Mouse (Mus musculus): ENCODE results near the gene Il12rb1.

The Il12rb1 gene

DNA sequence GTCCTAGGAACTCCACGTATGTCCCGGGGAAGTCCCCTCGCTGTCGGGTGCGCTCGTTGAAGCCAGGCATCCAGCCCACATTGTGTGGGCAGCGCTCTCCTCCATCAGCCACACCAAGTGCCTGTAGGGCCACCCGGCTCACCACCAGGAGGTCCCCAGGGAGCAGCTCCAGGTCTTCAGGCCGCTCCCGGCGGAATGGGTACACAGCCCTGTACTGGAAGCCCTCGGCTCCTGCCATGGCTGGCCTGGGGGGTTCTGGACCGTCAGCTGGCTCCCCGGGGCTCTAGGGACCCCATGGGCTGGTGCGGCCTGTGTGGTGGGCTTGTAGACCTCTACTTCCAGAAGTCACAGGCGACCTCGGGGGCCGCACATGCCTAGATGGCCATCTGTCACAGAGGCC lies 33.5 kb upstream of the Il12rb1 start:
- DNase-seq, result no peak

DNA sequence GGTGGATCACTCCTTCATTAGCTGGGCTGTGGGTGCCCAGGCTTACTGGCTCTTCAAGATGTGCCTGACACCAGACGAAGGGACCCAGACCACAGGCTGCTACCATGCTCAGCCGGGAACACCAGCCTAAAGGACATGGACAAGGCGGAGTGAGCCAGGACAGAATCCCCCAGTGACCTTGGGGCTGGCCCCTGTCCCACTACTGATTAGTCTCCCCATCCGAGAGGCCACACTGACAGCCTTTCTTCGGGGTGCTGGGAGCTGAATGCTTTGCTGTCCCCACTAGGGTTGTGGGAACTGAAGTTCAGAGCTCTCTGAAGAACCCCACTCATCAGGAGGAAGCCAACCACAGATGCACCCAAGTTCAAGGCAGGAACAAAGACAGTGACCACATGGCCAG lies 33.0 kb upstream of the Il12rb1 start:
- DNase-seq, result no peak

DNA sequence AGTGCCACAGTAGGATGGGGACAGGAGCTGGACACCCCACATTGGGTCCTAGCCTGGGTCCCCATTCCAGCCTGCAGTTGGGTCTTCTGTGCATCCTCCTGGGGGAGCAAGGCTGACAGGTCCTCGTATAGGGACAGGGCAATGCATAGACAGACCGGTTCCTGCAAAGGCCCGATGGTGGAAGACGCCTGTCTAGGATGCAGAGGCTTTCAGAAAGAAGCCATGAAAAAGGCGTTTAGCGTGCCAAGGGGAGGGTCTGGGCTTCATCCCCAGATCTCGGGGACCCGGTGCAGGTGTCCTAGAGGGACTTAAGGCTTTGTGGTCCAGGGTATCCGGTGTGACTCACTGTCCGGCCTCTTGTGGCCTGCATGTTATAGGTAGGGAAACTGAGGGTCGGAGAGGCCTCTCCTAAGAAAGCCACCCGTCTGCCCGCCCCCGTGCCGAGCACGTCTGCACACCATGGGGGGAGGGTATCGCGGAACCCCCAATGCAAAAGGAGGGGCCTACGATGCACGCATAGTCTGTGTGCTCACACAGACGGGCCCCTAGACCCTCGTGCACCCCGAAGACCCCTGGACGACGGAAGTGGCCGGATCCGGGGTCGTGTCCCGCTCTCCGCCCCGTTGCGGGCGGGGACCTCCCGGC lies 32.3 kb upstream of the Il12rb1 start:
- DNase-seq, result no peak

DNA sequence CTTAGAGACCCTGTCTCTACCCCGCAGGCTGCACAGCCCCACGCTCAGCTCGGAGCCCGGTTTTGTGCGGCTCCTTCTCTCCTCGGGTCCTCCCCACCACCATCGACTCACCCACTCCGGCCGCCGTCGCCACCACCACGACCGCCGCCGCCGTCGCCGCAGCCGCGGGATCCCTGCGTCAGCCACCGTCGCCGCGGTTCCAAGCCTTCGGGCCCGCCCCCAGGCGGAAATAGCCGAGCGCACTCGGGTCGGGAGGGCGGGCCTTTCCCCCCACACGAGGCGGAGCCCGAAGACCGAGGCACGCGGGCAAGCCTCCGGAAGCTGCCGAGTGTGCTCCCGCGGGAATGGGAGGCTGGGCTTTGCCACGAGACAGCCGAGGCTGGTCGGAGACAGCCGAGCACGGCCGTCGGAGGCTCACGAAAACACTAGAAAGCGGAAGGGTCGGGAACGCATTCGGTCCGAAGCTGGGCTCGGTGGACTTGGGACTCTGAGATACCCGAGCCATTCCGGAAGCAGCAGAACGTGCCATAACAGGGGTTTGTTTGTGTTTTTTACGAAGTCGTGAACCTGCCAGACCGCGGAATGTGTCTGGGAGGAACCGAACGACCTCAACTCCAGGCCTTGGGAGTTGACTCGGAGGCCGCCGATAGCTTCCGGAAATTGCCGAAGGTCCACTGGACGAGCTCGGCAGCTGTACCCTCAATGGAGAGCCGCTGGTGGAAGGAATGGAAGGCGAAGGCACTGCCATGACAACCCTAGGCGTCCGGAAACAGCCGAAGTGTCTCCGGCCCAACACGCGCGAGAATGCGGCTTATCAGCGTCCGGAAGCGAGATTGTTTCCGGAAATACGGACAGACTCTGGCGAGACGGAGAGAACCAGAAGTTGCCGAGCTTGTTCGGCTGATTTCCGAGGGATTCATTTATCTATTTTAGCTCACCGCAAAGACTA lies 31.5 kb upstream of the Il12rb1 start, which contains the start of gene Pik3r2:
Gene Pik3r2, minus strand, starts transcription at position 218 of the 949 bp plus-strand sequence.
- DNase-seq, result peak; percentile 98

DNA sequence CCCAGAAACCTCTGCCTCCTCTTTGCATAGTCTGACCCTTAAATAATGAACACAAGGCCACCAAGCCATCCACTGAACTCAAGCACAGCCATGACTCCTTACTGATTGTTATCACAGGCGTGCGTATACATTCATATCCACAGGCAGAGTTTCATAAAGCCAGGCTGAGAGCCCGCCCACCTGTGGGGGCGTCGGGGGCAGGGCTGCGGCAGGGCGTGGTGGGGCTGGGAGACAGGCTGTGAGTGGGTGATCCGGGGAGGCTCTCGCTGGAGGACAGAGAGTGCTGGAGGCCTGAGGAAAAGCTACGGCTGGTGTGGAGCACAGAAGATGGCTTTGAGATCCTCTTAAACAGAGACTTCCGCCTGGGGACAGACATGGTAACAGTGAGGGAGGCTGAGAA lies 28.2 kb upstream of the Il12rb1 start:
- DNase-seq, result no peak

DNA sequence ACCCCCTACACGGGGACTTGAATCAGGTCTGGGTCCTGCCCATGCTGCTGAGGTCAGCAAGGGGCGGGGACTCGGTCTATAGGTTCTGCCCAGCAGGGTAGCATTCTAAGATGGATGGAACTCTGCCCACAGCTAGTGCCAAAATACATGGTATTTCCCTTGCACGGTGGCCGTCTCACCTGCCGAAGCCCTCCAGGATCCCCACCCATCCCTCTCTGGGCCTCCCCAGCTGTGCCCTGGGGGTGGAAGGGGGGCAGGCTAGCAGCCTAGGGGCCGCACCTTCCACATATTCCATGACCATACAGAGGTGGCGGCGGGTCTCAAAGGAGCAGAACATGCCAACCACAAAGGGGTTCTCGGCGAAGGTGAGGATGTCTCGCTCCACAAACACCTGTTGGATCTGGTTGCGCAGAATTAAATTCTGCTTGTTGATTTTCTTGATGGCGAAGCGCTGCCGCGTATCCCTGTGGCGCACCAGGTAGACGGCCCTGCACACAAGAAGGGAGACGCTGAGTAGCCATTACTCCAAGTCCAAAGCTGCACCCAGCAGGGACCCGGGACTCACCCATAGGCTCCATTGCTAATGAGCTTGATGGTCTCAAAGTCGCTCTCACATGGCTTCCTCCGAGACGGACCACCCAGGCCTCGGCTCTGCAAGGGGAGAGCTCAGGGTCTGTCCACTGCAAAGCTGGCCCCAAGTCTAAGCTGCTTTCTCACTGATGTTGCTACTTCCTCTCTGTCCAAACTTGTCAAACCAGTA lies 21.8 kb upstream of the Il12rb1 start:
- DNase-seq, result no peak

DNA sequence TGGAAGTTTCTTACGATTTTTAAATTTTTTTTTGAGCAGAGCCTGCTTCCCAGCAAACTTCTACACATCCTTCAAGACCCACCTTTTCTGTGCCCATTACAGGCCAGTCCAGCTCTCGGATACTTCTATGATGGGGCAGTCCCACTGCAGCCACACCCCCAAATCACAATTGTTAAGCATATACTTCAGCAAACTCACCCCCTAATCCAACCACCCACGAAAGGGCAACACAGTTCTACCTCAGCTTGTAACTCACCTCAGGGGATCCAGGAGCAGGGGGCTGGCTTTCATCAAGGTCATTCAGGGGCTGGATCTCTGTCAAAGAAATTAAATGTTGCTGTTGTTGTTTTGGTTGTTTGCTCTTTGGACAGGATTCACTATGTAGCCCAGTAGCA lies 21.2 kb upstream of the Il12rb1 start:
- DNase-seq, result no peak

DNA sequence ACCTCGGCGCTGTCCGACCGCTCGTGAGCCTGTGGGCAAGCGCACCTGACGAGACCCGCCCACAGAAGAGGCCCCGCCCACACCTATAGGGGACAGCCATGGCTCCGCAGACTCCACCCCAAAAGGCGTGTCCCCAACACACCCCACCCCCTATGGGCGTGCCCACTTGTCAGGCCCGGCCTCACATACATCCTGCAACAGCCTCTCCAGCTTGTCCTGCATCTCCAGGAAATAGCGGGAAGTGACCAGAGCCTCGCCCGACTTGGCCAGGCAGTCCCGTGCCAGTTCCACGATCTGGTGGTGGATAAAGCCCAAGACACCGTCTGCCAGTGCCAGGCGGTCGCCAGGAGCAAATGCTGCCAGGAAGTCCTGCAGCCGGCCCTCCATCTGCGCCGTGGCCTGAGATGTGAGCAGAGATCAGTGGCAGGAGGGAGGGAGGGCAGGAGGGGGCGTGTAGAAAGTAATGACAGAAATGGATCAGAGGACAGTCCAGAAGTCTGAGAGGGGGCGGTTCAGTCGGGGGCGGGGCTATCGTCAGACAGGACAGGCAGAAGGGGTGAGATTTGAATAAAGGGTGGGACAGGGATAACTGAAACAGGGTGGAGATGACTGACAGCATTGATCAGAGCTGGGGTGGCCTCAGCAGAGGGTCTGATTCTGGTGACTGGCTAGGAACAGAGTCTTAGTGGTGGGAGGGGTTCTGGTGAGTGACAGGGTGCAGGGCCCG lies 20.1 kb upstream of the Il12rb1 start:
- DNase-seq, result no peak

DNA sequence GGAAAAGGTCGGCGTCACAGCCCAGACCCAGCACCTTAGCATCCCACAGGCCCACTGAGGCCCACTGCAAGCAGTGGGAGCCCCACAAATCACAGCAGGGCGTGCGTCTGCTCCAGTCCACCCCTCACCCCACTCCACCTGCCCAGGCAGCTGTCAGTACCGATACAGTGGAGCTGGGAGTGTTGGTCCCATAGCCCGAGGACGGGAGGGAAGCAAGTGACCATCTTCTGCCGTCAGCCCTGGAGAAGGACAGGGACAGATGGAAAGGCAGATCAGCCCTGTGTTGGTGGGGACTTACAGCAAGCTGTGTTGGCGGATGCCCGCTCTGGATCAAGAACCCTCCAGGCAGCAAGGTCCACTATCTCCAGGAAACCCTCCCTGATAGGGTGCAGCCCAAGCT lies 19.2 kb upstream of the Il12rb1 start:
- DNase-seq, result no peak

DNA sequence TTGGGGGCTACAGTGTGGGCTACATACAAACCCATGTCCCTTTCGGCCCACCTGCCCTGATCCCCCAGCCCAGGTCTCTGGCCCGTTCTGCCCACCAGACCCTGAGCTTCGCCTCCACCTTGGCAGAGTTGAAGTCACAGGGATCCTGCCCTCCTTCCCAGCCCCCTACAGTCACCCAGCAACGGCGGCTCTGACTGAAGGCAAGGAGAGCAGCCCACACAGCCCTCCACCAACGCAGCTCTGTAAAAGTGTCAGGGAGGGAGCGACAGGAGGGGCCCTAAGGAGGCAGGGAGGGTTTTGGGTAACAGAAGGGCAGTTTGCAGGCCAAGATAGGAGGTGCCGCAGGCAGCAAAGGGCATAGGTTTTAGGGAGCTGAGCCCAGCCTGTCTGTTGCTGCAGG lies 17.4 kb upstream of the Il12rb1 start:
- DNase-seq, result no peak

DNA sequence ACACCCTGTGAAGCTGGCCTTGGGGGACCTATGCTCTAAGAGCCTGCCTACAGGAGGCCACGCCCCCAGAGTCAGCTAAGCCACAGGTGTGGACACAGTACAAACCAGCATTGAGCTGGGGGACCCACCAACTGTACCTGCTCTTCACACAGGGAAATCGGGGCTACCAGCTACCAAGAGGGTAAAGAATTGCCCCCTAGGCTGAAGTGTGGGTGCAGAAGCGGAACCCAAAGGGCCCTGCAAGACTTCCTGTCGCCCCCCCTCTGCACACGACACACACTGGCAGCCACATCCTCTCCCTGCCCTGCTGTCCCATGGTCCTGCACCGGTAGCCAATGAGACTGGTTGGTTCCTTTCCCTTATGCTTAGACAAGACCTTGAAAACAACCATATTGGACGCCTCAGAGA lies 17.0 kb upstream of the Il12rb1 start:
- peak; percentile 50 for DNase-seq

DNA sequence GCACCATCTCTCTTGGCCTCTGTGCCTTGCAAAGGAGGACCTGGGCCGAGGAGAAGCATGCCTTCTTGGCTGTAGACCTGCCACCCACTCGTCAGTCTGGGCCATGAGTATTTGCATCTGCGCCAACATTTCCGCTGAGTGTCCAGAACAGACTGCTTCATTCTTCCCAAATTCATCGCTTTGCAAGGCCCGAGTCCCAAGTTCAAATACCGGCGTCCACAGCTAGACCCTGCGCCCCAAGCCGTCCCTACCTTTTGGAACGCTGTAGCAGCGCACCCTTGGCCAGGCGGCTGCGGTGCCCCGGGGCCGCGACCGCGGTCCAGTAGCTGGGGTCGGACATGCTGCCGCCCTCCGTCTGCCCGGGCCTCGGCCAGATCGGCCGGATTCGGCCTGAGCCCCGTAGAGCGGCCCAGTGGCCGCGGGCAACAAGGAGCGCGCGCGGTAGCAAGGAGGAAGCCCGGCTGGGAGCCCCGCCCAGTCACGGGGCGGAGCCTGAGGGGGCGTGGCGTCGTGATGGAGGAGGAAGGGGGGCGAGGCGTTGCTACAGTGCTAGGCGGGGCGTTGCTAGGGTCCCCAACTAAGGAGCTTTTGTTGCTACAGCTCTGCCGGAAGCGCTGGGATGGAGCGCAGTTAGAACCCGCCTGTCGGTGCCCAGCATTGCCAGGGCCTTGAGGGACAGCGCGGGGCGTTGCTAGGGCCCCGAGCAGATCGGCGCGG lies 16.1 kb upstream of the Il12rb1 start:
- DNase-seq, result peak; percentile 98

DNA sequence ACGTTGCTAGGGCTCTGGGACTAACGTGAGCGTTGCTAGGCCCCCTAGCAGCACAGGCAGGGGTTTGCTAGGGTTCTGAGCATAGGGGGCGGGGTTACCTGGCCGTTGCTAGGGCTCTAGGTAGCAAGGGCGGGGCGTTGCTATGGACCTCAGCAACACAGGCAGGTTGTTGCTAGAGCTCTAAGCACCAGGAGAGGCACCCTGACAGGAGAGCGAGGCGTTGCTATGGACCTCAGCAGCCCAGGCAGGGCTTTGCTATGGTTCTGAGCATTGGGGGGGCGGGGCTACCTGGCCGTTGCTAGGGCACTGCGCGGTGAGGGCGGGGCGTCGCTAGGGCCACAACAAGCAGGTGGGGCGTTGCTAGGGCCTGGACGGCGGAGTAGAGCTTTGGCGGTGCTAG lies 15.5 kb upstream of the Il12rb1 start:
- DNase-seq, result peak; percentile 94

DNA sequence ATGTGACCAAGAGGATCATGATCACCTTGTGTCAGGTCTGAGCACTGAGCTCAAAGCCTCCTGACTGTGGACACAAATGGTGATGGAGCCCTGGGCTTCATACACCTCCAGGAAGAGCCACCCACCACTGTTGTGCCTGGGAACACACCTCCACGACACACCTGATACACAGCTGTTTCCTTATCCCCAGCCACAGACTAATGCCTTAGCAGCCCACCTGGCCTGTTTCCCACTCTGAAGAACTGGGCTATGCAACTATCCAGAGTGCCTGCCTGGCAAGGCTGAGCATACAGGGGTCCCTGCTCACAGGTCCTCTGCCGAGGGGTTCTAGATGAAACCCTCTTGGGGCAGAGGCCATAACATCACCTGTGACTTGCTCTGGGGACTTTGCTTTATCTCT lies 14.0 kb upstream of the Il12rb1 start:
- DNase-seq, result no peak

DNA sequence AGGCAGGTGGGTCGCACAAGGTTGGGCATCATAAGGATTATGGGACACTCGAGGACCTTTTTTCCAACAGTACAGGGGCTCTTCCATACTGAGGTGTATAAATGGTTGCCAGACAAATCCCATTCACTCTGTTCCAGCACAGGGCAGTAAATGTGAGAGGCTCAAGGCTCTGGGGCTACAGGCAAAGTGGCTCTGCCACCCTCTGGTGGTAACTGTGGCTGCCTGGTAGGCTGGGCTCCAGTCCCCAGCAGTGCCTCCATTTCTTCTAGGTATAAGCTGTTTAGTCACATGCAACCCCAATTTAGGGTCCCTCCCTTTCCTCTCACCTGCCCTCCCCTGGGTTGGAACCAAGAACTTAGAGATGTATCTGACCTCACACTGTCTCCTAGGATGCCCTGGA lies 12.9 kb upstream of the Il12rb1 start:
- no peak for DNase-seq

DNA sequence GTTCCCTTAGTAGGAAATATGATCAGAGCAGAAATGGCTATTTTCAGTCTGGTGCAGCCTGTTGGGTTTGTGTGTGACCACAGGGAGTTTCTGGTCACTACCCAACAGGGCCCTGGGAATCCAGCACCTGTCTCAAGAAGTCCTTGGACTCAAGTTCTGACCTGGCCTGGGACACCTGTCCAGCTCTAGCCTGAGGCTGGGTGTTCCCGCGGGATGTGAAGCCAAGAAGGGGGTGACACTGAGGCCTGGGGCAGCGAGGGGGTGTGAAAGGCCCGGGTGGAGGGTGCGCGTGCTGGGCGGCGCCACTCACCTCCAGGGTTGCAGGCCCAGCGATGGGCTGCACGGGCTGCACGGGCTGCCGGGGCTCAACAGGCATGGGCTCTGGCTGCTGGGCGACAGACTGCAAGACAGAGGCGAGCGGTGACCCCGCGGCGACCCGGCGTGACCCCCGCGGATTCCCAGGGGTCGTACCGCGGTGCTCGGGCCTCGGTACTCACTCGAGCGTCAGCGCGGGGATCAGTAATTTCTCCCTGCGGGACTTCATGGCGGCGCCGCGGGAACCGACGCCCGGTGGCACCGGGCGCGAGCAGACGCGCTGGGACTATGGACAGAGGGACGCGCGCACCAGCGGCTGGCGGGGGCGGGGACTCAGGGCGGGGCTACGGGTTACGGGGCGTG lies 11.7 kb upstream of the Il12rb1 start:
- no peak for DNase-seq

DNA sequence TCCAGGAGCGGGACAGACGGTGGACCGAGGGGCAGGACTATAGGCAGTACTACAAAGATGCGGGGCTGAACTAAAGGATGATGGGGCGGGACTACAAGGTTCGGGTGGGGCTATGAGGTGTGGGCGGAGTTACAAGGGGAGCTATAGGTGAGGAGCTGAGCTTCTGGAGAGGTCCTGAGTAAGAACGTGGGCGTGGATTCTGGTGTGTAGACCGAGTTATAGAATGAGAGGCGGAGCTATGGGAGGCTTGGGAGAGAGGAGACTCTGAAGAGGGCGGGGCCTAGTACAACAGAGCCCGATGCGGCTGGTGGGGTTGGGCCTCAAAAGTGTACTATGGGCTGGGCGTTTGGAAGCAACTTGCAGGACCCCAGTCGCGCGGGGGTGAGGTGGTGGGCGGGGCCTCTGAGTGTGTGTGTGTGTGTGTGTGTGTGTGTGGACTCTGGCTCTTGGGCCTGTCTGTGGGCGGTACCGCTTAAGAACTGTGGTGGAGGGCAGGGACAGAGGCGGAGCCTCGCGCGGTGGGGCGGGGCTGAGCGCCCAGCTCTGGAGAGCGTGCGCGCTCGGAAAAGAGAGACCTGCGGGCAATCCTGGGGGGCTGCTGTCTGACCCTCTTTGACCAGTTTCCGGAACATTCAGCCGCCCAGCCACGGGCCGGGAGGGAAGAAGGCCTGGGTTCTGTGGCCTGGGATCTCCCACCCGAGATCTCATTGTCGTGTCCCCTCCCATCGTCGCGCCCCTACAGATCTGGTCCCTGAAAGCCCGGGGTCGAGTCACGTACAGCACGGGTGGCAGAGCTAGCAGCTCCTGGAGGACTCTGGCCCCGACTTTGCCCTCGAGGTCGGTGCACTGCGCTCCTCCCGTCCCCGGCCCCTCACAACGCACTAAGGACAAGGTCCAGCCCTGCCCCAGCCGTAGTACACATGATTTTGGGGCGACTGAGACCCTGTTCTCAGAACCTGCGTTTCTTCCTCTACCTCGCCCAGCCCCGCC lies 10.9 kb upstream of the Il12rb1 start:
- DNase-seq, result peak; percentile 96

DNA sequence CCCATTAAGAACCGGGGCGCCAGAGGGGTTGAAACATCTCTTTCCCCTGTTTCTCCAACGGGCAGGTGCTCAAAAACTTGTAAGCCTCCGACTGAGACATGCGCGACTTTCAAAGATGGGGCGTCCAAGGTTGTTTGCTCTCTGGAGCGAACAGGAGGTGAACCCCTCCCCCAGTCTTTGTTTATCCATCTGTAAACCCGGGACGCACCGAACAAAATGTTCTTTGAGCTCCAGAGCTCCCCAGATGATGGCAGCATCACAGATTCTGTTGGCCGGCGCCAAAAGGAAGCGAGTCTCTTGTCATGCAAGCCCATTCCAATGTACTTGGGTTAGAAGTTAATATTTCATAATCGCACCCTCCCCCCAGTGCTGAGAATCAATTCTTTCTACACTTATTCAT lies 10.0 kb upstream of the Il12rb1 start:
- DNase-seq, result peak; percentile 92

DNA sequence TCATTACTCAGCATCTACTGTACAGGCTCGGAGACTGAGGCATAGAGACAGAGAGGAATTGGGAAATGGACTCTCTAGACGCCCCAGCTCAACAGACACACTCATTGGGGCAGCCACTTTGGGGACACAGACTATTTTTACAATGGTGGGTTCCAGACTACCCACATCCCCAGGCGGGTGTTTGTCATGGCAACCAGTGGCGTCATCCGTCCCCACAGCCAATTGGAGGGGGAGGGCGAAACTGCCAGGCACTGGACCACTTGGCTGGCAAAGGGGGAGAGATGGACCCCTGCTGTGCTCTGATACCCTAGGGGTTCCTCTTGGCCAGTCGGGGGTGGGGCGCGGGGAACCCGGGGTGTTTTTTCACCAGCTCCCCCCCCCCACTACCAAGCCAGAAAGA lies 7.6 kb upstream of the Il12rb1 start:
- DNase-seq, result no peak

DNA sequence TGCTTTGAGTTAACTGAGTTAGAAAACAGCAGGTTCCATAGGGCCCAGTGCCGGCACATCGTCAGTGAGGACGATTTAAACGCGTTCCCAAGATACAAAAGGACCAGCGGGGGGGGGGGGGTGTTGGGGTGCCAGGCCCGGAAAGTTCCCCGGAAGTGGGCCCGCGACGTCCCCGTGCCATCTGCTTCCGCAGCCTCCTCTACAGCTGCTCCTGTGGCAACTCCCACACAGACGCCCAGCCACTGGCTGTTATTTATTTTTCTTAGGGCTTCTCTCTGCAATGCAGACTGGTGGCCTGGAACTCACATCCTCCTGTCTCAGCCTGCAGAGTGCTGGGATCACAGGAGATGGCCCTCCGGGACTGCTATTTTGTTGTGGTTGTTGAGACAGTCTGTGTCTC lies 7.1 kb upstream of the Il12rb1 start:
- DNase-seq, result no peak
